In genomic region chr8:28594191-28594590, GRCm38 (mm10) we compare ENCODE assay signal across 17 mouse cellular contexts.
A peak's percentile ranks its signal among the peaks of the same experiment; 100 is the strongest.
DNase-seq lines count a peak whose midpoint lies in the region; ATAC-seq lines count a peak whose summit lies in the region.
"Had no signal": no experiment of that assay in that cellular context is flagged by ENCODE, and none has a peak within 500 bp of the region (broad histone marks: within the 10 kb centered on the region; RNA-seq: fewer than 3 reads in every experiment).

No protein-coding gene starts in this region.

- no peak for ATAC-seq in lung, embryonic 15.5 days (ENCODE audit: borderline replicate concordance, extremely low read depth, low FRiP score, low TSS enrichment)
- no peak; the same call in 1 of the 2 replicates for ATAC-seq in heart, embryonic 11.5 days (replicated peaks; ENCODE audit: insufficient number of reproducible peaks, low FRiP score, low TSS enrichment)
- ATAC-seq in frontal cortex, adult (ENCODE audit: low TSS enrichment), result no peak
- ATAC-seq: forebrain, embryonic 13.5 days; inflammation-experienced regulatory T-cells, adult 6 months had no signal

- H3K36me3 ChIP-seq in lung, embryonic 15.5 days, result no peaks in the 10 kb centered on the region
- H3K36me3 ChIP-seq in heart, embryonic 11.5 days (ENCODE audit: control insufficient read depth, insufficient read depth, low read length), result no peaks in the 10 kb centered on the region
- H3K36me3 ChIP-seq: midbrain, embryonic 12.5 days; neural tube, embryonic 15.5 days; stomach, embryonic 15.5 days had no signal

- intact Hi-C loops in heart, postnatal 14 days (cut with DNase I), result loop anchor here (10.0 kb wide), 1 partner anchor 161 kb away; no protein-coding TSS in a partner anchor

- H3K4me3 ChIP-seq in lung, embryonic 15.5 days, result no peak overlapping the region
- H3K4me3 ChIP-seq in heart, embryonic 11.5 days (ENCODE audit: low read depth, low read length), result no peak overlapping the region
- H3K4me3 ChIP-seq: forebrain, embryonic 13.5 days; midbrain, embryonic 12.5 days; neural tube, embryonic 15.5 days; stomach, embryonic 15.5 days had no signal

- no peak for DNase-seq in lung, postnatal 14 days
- DNase-seq in heart, postnatal 14 days, result peak; percentile 22 to 60
- DNase-seq in kidney, postnatal 14 days, result peak; percentile 8
- DNase-seq in layer of hippocampus, postnatal 36 days, result no peak
- DNase-seq: adrenal gland, postnatal 10 days; cerebellum, adult 9-10 months; embryo, embryonic 11 days; lung, postnatal 10 days; spleen, adult 18-20 months had no signal

- 17% methylated on average over 12 of the region's 12 CpGs for WGBS in lung, embryonic 15.5 days
- WGBS in heart, embryonic 11.5 days (ENCODE audit: insufficient replicate concordance), result 28% methylated on average over 12 of the region's 12 CpGs

- no peak overlapping the region for H3K27ac ChIP-seq in lung, embryonic 15.5 days
- H3K27ac ChIP-seq in heart, embryonic 11.5 days (ENCODE audit: low read depth, low read length), result peak overlapping the region; percentile 52; the same call in 1 of the 2 replicates
- H3K27ac ChIP-seq: forebrain, embryonic 13.5 days; midbrain, embryonic 12.5 days; neural tube, embryonic 15.5 days; stomach, embryonic 15.5 days had no signal

- H3K27me3 ChIP-seq in lung, embryonic 15.5 days, result no peaks in the 10 kb centered on the region
- H3K27me3 ChIP-seq in heart, embryonic 11.5 days (ENCODE audit: control insufficient read depth, insufficient read depth, low read length), result no peaks in the 10 kb centered on the region
- H3K27me3 ChIP-seq: forebrain, embryonic 13.5 days; midbrain, embryonic 12.5 days; neural tube, embryonic 15.5 days; stomach, embryonic 15.5 days had no signal

- H3K9me3 ChIP-seq in lung, embryonic 15.5 days, result no peaks in the 10 kb centered on the region
- H3K9me3 ChIP-seq in heart, embryonic 11.5 days (replicated peaks; ENCODE audit: control insufficient read depth, low read length), result no peaks in the 10 kb centered on the region
- H3K9me3 ChIP-seq: forebrain, embryonic 13.5 days; midbrain, embryonic 12.5 days; neural tube, embryonic 15.5 days; stomach, embryonic 15.5 days had no signal

- H3K9ac ChIP-seq in lung, embryonic 15.5 days, result no peak overlapping the region
- H3K9ac ChIP-seq in heart, embryonic 11.5 days (ENCODE audit: low read depth, low read length), result no peak overlapping the region
- H3K9ac ChIP-seq: forebrain, embryonic 13.5 days; midbrain, embryonic 12.5 days; neural tube, embryonic 15.5 days; stomach, embryonic 15.5 days had no signal

- peaks cover 9% of the 10 kb centered on the region; the same call in 1 of the 2 replicates for H3K4me1 ChIP-seq in lung, embryonic 15.5 days
- H3K4me1 ChIP-seq in heart, embryonic 11.5 days (ENCODE audit: control insufficient read depth, insufficient read depth, low read length), result no peaks in the 10 kb centered on the region; the same call in 1 of the 2 replicates
- H3K4me1 ChIP-seq: midbrain, embryonic 12.5 days; neural tube, embryonic 15.5 days; stomach, embryonic 15.5 days had no signal

- H3K4me2 ChIP-seq in lung, embryonic 15.5 days, result peak overlapping the region; percentile 26; the same call in 1 of the 2 replicates
- H3K4me2 ChIP-seq in heart, embryonic 11.5 days, result peak overlapping the region; percentile 42
- H3K4me2 ChIP-seq: forebrain, embryonic 13.5 days; midbrain, embryonic 12.5 days; neural tube, embryonic 15.5 days; stomach, embryonic 15.5 days had no signal

Comparison
In these comparisons a context has a peak if more than half of its experiments do, and no peak if none do; other contexts are left out.
1. DNase-seq: peak in heart, postnatal 14 days (2 of 2) and kidney, postnatal 14 days (single experiment); none in lung, postnatal 14 days (single experiment) and layer of hippocampus, postnatal 36 days (0 of 2).